Mouse (Mus musculus): ENCODE measurements around the gene Eef1akmt1.

The Eef1akmt1 gene

GRCm38 (mm10) chr14:57571155-57572133, at the start of gene Eef1akmt1:
TSS of gene Eef1akmt1 (minus strand) at chr14:57571612.
- peak; percentile 91 for DNase-seq (ENCODE audit: low read depth, low spot score)

- DNase-seq (ENCODE audit: low read depth, low spot score): no peak
Observed at GRCm38 (mm10) chr14:57620598-57621236, 49.3 kb upstream of the Eef1akmt1 start.

GRCm38 (mm10) chr14:57619487-57619886, 48.1 kb upstream of the Eef1akmt1 start:
- peak; percentile 46 for DNase-seq (ENCODE audit: low read depth, low spot score)

- DNase-seq (ENCODE audit: low read depth, low spot score): no peak
Observed at GRCm38 (mm10) chr14:57617675-57618074, 46.3 kb upstream of the Eef1akmt1 start.

GRCm38 (mm10) chr14:57616339-57616965, 45.0 kb upstream of the Eef1akmt1 start:
- DNase-seq (ENCODE audit: low read depth, low spot score): no peak

- DNase-seq (ENCODE audit: low read depth, low spot score): no peak
Observed at GRCm38 (mm10) chr14:57615828-57616227, 44.4 kb upstream of the Eef1akmt1 start.

GRCm38 (mm10) chr14:57611034-57611433, 39.6 kb upstream of the Eef1akmt1 start:
- DNase-seq (ENCODE audit: low read depth, low spot score): no peak

GRCm38 (mm10) chr14:57609816-57610329, 38.5 kb upstream of the Eef1akmt1 start:
- DNase-seq (ENCODE audit: low read depth, low spot score): no peak

GRCm38 (mm10) chr14:57607500-57607899, 36.1 kb upstream of the Eef1akmt1 start:
- DNase-seq (ENCODE audit: low read depth, low spot score): peak; percentile 84

- DNase-seq (ENCODE audit: low read depth, low spot score): no peak
Observed at GRCm38 (mm10) chr14:57606663-57607365, 35.4 kb upstream of the Eef1akmt1 start.

GRCm38 (mm10) chr14:57593279-57593678, 21.9 kb upstream of the Eef1akmt1 start:
- DNase-seq (ENCODE audit: low read depth, low spot score): no peak

- DNase-seq (ENCODE audit: low read depth, low spot score): no peak
Observed at GRCm38 (mm10) chr14:57591830-57592229, 20.4 kb upstream of the Eef1akmt1 start.

GRCm38 (mm10) chr14:57576364-57577060, 5.1 kb upstream of the Eef1akmt1 start:
- DNase-seq (ENCODE audit: low read depth, low spot score): no peak

- DNase-seq (ENCODE audit: low read depth, low spot score): no peak
Observed at GRCm38 (mm10) chr14:57574792-57575587, 3.6 kb upstream of the Eef1akmt1 start.

- DNase-seq (ENCODE audit: low read depth, low spot score): no peak
Observed at GRCm38 (mm10) chr14:57565626-57566025, 5.8 kb downstream of the Eef1akmt1 start.

- no peak for DNase-seq (ENCODE audit: low read depth, low spot score)
Observed at GRCm38 (mm10) chr14:57556922-57557321, 14.5 kb downstream of the Eef1akmt1 start.

- DNase-seq (ENCODE audit: low read depth, low spot score): no peak
Observed at GRCm38 (mm10) chr14:57555471-57556070, 15.8 kb downstream of the Eef1akmt1 start.

GRCm38 (mm10) chr14:57554434-57554833, 17.0 kb downstream of the Eef1akmt1 start:
- DNase-seq (ENCODE audit: low read depth, low spot score): no peak

- no peak for DNase-seq (ENCODE audit: low read depth, low spot score)
Observed at GRCm38 (mm10) chr14:57552945-57553344, 18.5 kb downstream of the Eef1akmt1 start.
